Mouse (Mus musculus) heart, embryonic 11.5 days (tissue): Measurements from ENCODE around the gene Tnpo3. TPM values are rescaled to one million over a fixed set of nuclear protein-coding genes. Genes with fewer than 3 reads are reported as not detected.
"Not testable (repeated sequence)": the region's sequence is repeated elsewhere in the genome, so short reads cannot be mapped to it uniquely, and the experiment has no call there.

Experiments used
- ATAC-seq: fragments of 200-750 bp; cut with Nextera tagmentation; replicated peaks from 2 replicates; pipeline ENCODE4 v1.8.0; 2017; ENCODE audit warnings: moderate library complexity; ENCODE audit not compliant: insufficient number of reproducible peaks, low FRiP score, low TSS enrichment
- H3K27ac ChIP-seq: fragments of 300-500 bp; sonication (generic); 2 replicates; pipeline ENCODE4 v1.5.1; 2014; ENCODE audit warnings: mild to moderate bottlenecking, low read depth, low read length
- H3K27me3 ChIP-seq: fragments of 300-500 bp; sonication (generic); 2 replicates; pipeline ENCODE4 v1.6.1; 2014; ENCODE audit warnings: mild to moderate bottlenecking, low read length, mixed read lengths; ENCODE audit not compliant: control insufficient read depth, insufficient read depth
- H3K36me3 ChIP-seq: fragments of 300-500 bp; sonication (generic); 2 replicates; pipeline ENCODE4 v1.6.1; 2014; ENCODE audit warnings: mild to moderate bottlenecking, low read length, moderate library complexity, mixed read lengths; ENCODE audit not compliant: control insufficient read depth, insufficient read depth
- H3K4me1 ChIP-seq: fragments of 300-500 bp; sonication (generic); 2 replicates; pipeline ENCODE4 v1.6.1; 2014; ENCODE audit warnings: low read length; ENCODE audit not compliant: control insufficient read depth, insufficient read depth
- H3K4me2 ChIP-seq: fragments of 300-500 bp; sonication (generic); 2 replicates; pipeline ENCODE4 v1.6.1; 2014; ENCODE audit warnings: mild to moderate bottlenecking, moderate library complexity
- H3K4me3 ChIP-seq: fragments of 300-500 bp; sonication (generic); 2 replicates; pipeline ENCODE4 v1.5.1; 2014; ENCODE audit warnings: low read depth, low read length
- H3K9ac ChIP-seq: fragments of 300-500 bp; sonication (generic); 2 replicates; pipeline ENCODE4 v1.6.1; 2014; ENCODE audit warnings: mild to moderate bottlenecking, low read depth, low read length, moderate library complexity
- H3K9me3 ChIP-seq: fragments of 300-500 bp; sonication (generic); replicated peaks from 2 replicates; pipeline ENCODE4 v1.6.1; 2016; ENCODE audit warnings: low read length; ENCODE audit not compliant: control insufficient read depth
- WGBS: fragments of 180-500 bp; shearing (Covaris S2); extraction: QIAGEN DNeasy Blood & Tissue Kit; methylation state at CpG from one replicate; pipeline ENCODE4 v1.1.7; 2014; ENCODE audit not compliant: insufficient replicate concordance; 5-methylcytosine and 5-hydroxymethylcytosine counted together
- polyA plus RNA-seq: library from polyadenylated mRNA; unstranded; fragments of >200 nt; fragmentation: Nextera tagmentation; extraction: Ambion mirVana; gene quantifications from 2 replicates; pipeline ENCODE4 v1.2.1, GENCODE M21; 2014

Gene Tnpo3
- polyA plus RNA-seq, 1 experiment from 2014 or later = 64.5 TPM

- Histone ChIP-seq H3K9ac (no peak overlapping the region), H3K4me3 (no peak overlapping the region), H3K4me1 (no peaks in the 10 kb centered on the region), H3K9me3 (no peaks in the 10 kb centered on the region), H3K27me3 (peaks cover 9% of the 10 kb centered on the region), H3K4me2 (no peak overlapping the region), H3K27ac (no peak overlapping the region), H3K36me3 (no peaks in the 10 kb centered on the region)
- ATAC-seq = no peak
- 88% methylated on average over 2 of the region's 2 CpGs for WGBS
Observed at GRCm38 (mm10) chr6:29627756-29628155, 18.1 kb upstream of the Tnpo3 start.

DNA sequence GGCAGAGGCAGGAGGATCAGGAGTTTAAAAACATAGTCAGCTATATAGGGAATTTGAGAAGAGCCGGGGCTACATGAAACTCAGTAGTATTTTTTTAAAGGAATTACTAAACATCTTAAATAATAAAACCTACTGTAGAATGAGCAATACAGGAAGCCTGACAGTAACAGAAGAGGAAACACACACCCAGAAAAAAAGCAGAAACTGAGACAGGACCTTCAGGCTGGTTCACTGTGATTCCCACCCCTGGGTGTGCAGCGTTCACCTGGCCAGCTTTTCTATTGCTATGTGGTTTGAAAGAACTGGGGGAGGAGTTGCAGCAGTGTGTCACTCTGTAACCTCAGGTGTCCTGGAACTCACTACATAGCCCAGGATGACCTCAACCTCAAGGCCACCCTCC lies 14.2 kb upstream of the Tnpo3 start:
- 81% methylated on average over 2 of the region's 2 CpGs for WGBS
- no peak overlapping the region for H3K9ac ChIP-seq
- H3K4me3 ChIP-seq = no peak overlapping the region
- H3K9me3 ChIP-seq = no peaks in the 10 kb centered on the region
- no peaks in the 10 kb centered on the region for H3K36me3 ChIP-seq
- no peak for ATAC-seq
- no peaks in the 10 kb centered on the region for H3K4me1 ChIP-seq
- no peak overlapping the region for H3K27ac ChIP-seq
- no peaks in the 10 kb centered on the region for H3K27me3 ChIP-seq
- no peak overlapping the region for H3K4me2 ChIP-seq

DNA sequence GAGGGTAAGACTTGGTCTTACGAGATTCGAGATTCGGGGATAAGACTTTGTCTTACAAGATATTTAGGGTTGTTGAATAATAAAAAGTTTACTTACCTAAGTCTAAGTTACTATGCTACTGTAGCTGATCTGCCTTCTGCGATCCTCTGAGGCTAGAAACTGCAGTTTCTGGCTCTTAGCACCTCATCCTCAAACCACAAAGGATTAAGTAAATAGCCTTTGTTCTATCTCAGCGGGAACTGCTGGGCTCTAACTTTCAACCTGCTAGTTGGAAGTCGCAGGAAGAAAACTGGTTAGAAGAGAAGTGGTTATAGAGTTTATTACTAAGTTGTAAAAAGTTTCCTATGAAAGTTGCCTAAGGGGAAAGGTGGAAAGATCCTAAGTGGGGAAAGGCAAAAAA lies 12.6 kb upstream of the Tnpo3 start:
- no peak for ATAC-seq
- Histone ChIP-seq H3K9ac (no peak overlapping the region), H3K4me1 (no peaks in the 10 kb centered on the region), H3K27ac (no peak overlapping the region), H3K4me2 (no peak overlapping the region), H3K9me3 (no peaks in the 10 kb centered on the region), H3K4me3 (no peak overlapping the region), H3K36me3 (no peaks in the 10 kb centered on the region), H3K27me3 (0 out of 2 replicates have a peak, but pooled peaks cover 4% of the 10 kb centered on the region)
- WGBS = 35% methylated on average over 6 of the region's 6 CpGs

DNA sequence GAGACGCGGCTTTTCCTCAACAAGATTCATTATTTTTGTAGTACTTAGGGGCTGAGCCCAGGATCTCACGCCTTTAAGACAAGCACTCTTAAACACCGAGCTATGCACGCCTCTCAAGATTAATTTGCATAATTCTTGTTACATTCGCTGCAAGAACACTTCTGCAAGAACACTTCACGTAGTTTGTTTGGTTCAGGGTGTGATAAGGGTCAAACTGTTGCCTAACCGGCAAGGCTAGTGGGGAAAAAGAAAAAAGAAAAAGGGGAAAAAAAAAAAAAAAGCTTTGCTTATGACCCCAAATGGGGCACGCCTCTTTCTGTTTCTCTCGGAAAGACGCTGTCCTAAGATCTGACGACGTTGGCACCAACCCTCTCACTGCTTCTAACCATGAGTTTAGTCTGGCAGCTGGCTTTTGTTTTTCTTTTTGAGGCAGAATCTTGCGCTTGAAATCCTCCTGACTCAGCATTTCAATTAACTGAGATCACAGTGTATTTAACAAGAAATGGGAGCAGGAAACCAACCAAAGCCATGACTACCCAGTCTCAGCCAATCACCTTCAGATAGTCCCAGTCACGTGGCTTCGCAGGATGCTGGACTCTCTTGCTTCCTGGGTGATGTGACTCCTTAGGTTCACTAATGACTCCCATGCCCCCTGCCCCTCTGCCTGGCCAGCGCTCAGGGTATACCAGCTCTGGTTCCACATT lies 11.3 kb upstream of the Tnpo3 start:
- Histone ChIP-seq H3K9ac (no peak overlapping the region), H3K4me3 (no peak overlapping the region), H3K9me3 (no peaks in the 10 kb centered on the region), H3K4me1 (no peaks in the 10 kb centered on the region), H3K36me3 (no peaks in the 10 kb centered on the region), H3K27me3 (0 out of 2 replicates have a peak, but pooled peaks cover 4% of the 10 kb centered on the region), H3K27ac (no peak overlapping the region), H3K4me2 (no peak overlapping the region)
- no peak for ATAC-seq
- WGBS = 48% methylated on average over 17 of the region's 17 CpGs

DNA sequence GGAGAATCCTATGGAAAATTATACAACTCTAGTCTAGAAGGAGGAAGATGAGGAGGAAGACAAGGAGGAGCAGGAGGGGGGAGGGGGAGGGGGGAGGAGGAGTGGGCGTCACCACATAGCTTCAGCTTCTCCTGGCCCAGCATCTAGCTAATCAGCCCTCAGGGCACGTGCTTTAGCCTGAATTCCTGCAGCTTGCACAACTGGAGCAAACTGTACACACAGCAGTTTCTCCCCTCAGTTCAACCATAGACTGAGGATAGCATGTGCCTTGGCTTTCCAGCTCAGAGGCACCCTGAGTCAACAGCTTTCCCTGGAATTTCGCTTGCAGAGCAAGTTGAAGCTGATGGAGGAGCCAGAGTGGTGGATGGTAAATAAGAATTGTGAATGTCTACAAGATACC lies 10.5 kb upstream of the Tnpo3 start:
- no peaks in the 10 kb centered on the region for H3K36me3 ChIP-seq
- no peaks in the 10 kb centered on the region for H3K9me3 ChIP-seq
- H3K9ac ChIP-seq = no peak overlapping the region
- no peak for ATAC-seq
- no peak overlapping the region for H3K27ac ChIP-seq
- H3K4me1 ChIP-seq = no peaks in the 10 kb centered on the region
- WGBS = 28% methylated on average over 3 of the region's 3 CpGs
- H3K4me3 ChIP-seq = no peak overlapping the region
- 0 out of 2 replicates have a peak, but pooled peaks cover 4% of the 10 kb centered on the region for H3K27me3 ChIP-seq
- H3K4me2 ChIP-seq = no peak overlapping the region

DNA sequence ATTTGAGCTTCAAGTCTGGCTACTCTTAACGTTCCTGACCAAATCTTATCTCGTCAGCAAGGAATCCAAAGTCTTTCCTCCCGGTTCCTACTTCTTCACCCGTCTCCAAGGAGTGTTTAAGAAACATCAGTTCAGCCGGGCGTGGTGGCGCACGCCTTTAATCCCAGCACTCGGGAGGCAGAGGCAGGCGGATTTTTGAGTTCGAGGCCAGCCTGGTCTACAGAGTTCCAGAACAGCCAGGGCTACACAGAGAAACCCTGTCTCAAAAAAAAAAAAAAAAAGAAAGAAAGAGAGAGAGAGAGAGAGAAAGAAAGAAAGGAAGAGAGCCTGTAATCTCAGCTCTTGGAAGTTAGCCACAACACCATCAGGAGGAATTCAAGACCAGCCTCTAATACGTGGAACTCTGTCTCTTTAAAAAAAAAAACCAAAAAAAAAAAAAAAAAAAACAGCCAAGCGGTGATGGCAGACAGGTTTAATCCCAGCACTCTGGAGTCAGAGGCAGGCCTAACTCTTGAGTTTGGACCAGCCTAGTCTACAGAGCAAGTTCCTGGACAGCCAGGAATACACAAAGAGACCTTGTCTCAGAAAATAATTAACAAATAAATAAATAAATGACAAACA lies 443 bp upstream of the Tnpo3 start:
- not testable (repeated sequence) for H3K36me3 ChIP-seq, H3K4me1 ChIP-seq, H3K9me3 ChIP-seq, H3K27me3 ChIP-seq
- 22% methylated on average over 13 of the region's 13 CpGs for WGBS
- peak overlapping the region; percentile 87 for H3K4me2 ChIP-seq
- H3K9ac ChIP-seq = peak overlapping the region; percentile 96
- 0 out of 2 replicates have a peak, but pooled peaks have one; percentile 46 for ATAC-seq
- H3K27ac ChIP-seq = peak overlapping the region; percentile 84
- peak overlapping the region; percentile 95 for H3K4me3 ChIP-seq

DNA sequence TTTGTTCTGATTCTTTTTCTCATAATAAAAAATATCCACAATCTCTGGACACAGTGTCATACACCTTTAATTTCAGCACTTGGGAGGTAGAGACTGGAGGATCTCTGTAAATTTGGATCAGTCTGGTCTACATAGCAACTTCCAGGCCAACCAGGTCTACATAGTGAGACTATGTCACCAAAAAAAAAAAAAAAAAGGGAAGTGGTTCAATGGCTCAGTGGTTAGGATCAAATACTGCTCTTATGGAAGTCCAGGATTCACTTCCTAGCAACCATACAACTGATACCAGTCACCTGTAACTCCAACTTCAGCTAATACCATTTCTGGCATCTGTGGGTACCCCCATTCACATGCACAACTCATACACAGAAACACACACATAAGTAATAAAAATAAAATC lies 9.5 kb downstream of the Tnpo3 start:
- Histone ChIP-seq H3K27ac (no peak overlapping the region), H3K4me1 (0 out of 2 replicates have a peak, but pooled peaks cover under 1% of the 10 kb centered on the region), H3K36me3 (no peaks in the 10 kb centered on the region), H3K9ac (no peak overlapping the region), H3K27me3 (no peaks in the 10 kb centered on the region), H3K9me3 (no peaks in the 10 kb centered on the region), H3K4me3 (no peak overlapping the region), H3K4me2 (no peak overlapping the region)
- ATAC-seq = no peak

- H3K4me3 ChIP-seq = no peak overlapping the region
- H3K4me2 ChIP-seq = no peak overlapping the region
- H3K9me3 ChIP-seq = no peaks in the 10 kb centered on the region
- H3K27me3 ChIP-seq = no peaks in the 10 kb centered on the region
- no peak overlapping the region for H3K9ac ChIP-seq
- WGBS = 88% methylated on average over 2 of the region's 2 CpGs
- no peaks in the 10 kb centered on the region for H3K36me3 ChIP-seq
- H3K4me1 ChIP-seq = no peaks in the 10 kb centered on the region
- ATAC-seq = no peak
- H3K27ac ChIP-seq = no peak overlapping the region
Observed at GRCm38 (mm10) chr6:29595656-29596055, 14.0 kb downstream of the Tnpo3 start.

- no peak overlapping the region for H3K4me2 ChIP-seq
- ATAC-seq = no peak
- H3K36me3 ChIP-seq = peaks cover 27% of the 10 kb centered on the region
- no peaks in the 10 kb centered on the region for H3K9me3 ChIP-seq
- no peak overlapping the region for H3K27ac ChIP-seq
- H3K4me3 ChIP-seq = no peak overlapping the region
- 96% methylated on average over 3 of the region's 3 CpGs for WGBS
- H3K27me3 ChIP-seq = no peaks in the 10 kb centered on the region
- no peak overlapping the region for H3K9ac ChIP-seq
- no peaks in the 10 kb centered on the region for H3K4me1 ChIP-seq
Observed at GRCm38 (mm10) chr6:29581202-29581601, 28.5 kb downstream of the Tnpo3 start.
